Mouse (Mus musculus) testis, postnatal 14 days (tissue): ENCODE data around the gene Lrrc4c.

Source experiments
- DNase-seq: peaks from one replicate; pipeline ENCODE4 v3.0.0; 2021; ENCODE audit warnings: low spot score

The Lrrc4c gene

DNA sequence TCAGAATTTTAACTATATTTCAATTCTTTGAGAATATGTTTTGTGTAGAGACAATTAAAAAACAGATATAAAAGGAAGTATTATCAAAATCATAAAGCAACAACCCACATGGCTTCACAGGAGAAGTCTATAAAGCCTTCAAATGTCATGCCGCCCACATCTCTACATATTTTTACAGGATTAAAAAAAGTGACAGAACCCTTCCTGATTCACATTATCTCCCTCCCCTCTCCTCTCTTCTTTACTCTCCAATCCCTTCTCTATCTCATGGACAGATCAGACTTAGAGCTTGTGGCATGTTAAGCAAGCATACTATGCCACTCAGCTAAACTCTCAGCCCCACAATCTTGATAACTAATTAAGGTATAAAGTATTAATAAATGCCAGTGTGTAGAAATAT lies 535.8 kb downstream of the Lrrc4c start:
- no peak for DNase-seq

DNA sequence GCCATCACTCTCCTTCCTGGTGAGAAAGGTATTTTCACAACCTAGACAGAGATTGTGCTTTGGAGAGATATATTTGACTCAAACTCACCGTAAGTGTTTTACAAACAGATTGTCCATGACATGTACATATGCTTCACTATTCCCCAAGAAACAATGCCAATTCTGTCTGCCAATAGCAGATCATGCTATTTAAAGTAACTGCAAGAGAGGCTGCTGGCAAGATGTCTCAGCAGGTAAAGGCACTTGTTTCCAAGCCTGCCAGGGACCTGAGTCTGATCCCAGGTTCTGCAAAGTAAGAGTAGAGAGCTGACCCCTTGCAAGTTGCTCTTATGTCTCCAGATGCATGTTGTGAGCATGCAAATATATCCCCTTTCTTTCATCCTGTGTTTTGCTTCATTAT lies 558.1 kb downstream of the Lrrc4c start:
- DNase-seq, result no peak

DNA sequence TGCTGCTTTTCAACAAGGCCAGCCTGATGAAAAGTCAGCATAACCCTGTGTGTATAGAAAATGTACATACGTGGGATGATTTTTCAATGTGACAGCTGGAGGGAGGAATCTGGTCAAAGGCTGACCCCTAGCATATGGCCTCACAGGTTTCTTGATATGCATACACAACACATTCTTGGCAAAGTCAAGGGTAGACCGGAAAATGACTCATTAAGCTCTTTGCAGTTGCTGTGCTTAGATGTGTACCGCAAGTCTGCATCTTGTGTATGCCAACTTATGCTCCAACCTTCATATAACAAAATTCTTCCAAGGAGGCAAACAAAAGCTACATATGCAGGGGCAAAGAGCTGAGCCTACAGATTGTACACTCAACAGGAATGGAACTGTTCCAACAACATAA lies 631.6 kb downstream of the Lrrc4c start:
- no peak for DNase-seq

DNA sequence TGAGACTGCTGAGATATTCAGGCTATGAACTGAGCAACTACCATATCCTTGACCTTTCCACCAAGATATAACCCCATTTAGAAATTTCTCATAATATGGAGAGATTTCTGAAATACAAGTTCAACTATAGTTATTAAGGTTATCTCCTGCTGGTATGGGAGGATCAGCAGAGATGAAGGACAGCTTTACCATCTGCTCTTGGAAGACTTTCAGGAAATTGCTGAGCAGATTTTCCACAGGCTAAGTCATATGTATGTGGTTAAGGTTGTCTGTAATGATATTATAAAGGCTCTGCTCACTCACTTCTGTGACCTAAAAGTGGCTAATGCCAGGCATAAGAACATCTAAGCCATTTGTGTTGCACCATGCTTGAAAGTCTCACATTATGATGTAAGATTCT lies 681.6 kb downstream of the Lrrc4c start:
- no peak for DNase-seq

DNA sequence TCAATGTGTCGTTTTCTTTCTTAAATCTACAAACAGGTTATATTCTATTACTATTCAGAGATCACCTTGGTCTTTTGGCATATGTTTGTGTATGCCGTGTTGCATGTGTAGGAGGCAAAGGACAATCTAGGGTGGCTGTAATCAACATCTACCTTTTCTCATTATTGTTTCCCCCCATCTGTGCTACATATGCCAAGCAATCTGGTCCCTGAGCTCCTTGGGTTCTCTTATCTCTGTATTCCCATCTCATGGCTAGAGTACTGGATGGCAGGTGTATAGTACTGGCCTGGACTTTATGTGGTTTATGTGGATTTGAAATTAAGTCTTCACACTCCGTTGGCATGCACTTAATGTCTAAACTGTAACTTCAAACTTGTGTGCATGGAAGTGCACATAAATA lies 700.4 kb downstream of the Lrrc4c start:
- DNase-seq, result no peak

DNA sequence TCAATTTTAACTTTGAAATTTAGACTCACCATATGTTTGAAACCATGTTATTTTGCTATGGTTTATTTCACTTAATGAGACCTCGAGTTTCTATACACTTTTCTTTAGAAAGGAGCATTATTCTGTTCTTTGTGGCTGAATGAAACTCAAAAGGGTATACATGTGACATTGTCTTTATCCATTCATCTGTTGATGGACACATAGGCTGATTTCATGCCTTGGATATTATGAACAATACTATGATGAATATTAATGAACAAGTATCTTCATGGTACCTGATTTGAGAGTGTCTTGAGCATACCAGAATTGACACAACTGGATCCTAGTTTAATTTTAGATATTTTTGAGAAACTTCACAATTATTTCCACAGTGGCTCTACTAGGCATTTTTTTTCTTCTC lies 709.0 kb downstream of the Lrrc4c start:
- no peak for DNase-seq

DNA sequence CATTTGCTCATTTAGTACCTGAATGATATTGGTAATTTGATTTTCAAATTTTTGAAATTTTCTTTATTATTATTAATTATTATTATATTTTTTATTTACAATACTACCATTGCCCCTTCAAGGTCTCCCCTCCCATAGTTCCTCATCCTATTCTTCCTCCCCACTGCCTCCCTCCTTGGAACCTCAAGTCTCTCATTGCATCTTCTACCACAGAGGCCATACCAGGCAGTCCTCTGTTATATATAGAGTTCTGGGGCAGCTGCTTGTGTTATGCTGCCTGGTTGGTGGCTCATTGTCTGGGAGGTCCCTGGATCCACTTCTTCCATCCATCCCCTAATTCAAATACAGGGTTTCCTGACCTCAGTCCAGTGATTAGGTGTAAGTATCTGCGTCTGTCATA lies 709.6 kb downstream of the Lrrc4c start:
- no peak for DNase-seq

DNA sequence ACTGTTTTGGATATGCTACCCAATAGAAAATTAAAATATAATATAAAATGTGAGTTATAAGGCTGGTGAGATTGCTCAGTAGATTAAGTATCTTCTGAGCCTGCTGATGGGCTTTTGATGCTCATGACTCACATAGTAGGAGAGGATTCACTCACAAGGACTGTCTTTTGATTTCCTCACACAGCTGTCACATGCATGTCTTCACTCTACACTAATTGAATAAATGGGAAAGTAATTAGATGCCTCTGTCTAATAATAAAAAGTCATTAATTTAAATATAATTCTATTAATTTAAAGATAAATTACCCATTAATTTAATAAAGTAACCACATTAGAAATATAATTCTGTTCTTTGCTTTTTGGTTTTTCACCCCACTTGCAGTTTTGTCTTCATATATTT lies 718.4 kb downstream of the Lrrc4c start:
- no peak for DNase-seq

DNA sequence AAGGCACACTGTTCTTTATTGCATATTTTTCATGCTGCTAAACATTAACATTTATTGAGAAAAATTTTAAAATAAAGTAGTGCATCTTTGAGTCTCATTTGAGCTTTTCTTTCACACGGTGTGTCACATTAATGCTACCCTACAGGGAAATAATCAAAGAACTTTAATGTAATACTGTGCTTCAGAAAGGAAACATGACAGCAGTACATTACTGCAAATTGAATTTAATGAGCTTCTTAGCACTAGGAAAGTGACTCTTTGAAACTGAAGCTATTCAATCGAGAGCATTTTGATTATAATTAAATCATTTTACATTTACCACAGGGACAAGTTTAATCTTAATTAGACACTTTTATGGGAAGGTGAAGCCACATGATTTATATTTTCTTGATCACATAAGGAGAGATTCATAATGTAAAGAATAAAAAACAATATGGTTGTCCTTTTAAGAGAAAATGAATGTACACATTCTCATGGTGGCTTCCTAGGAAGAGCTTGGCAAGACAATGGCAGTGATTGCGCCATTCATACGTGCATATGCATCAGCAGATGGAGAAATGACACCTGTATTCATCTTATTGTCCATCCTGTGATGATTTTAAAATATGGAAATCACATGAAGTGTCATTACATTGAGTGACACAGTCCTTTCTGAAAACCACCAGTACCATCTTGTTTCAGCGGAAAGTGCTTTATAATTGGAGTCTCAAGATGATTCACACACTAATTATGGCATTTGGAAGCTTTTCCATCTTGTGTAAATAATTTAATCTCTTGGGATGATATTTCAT lies 719.2 kb downstream of the Lrrc4c start:
- DNase-seq, result no peak

DNA sequence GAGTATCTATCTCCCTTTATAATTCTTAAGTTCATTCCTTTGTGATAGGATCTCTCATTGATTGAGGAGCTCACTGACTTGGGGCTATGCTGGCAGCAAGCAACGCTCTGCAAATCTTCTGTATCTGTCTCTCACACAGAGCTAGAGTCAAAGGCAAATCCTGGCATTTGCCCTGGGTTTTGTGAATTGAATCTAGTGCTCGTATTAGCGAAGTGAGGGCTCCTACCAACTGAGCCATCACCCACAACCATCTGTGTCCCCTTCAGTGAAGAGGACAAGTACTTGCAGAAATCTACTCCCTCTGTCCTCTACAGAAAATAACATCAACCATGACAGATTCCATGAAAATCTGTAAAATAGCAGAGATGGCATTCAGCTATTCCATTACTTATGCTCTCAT lies 726.0 kb downstream of the Lrrc4c start:
- no peak for DNase-seq

DNA sequence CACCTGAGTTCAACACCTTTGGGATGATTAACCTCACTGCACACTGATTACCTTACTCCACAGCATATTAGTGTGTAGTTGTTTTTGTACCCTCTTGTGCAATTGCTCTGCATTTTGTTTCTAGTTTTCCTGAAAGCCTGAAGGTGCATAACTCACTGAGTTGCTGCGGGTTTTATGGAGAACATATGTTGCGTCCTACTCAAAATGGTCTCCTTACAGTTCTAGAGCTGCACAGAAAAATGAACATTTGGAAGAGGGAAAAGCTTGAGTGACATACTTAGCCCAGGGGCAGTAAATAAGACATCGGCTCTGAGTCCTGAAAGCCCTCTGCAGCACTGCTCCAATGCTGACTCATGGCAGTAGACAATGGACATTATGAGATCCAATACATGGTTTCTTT lies 727.7 kb downstream of the Lrrc4c start:
- no peak for DNase-seq

DNA sequence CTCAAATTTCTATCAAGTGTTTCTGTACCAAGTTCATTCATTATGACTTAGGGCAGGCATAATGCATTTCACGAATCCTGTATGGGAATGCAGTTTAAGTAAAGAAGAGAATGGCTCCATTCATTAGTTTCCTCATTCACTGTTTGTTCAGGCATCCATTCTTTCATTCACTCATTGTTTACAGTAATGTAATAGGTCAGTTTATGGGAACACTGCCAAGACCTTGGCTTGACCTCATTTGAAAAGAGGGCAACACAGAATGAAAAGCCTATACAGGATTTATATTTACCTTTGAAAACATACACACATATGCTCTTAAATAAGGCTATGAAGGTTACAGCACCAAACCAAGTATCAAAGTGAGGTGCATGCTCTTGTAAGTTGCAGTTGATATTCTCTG lies 762.2 kb downstream of the Lrrc4c start:
- no peak for DNase-seq

DNA sequence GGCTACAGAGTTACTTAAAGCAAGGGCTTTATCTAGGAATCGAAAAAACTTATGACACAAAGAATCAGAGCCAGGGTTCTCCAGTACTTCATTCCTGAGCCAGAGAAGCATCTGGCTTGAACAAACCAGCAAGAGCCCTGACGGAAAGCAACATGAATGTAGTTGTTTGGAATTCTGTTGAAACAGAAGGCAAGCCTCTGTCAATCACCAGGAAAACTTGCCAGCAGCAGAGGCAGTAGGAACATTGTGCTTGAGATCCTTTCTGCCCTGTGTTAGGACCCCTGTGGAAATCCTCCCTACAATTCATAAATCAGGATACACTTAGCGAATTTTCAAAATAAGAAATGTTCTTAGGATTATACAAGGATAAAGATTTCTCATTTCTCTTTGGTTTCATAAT lies 780.0 kb downstream of the Lrrc4c start:
- DNase-seq, result no peak

DNA sequence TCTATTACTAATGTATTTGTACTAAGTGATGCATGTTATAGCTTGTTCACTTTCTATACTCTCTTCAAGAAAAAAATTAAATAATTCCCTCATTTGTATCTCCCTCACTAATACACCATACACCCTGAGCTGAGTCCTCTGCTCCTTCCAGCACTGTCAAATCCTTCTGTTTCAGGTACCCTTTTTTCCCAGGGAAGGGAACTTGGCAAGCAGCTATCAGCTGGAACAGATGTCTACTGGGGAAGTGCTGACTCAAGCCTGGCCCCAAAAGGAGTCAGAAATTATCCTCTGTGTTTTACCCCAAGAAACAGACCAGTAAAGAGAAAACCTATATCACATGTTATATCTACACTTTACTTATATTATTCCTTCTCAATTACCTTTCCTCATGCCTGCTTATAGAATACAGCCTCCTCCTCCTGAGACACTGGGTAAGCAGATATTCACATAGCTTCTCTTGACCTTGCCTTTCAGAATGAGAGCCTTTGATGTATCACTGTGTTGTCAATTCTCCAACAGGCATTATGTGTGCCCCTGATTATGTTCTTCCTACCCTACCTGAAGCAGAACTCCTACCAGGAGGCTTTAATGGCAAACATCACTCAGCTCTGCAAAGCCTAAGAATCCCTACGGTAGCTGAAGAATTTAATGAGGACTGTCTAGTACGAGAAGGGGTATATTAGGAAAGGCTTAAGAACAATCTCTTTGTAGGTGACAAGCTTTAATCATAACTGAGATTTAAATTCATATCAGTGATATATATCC lies 785.6 kb downstream of the Lrrc4c start:
- DNase-seq, result no peak

DNA sequence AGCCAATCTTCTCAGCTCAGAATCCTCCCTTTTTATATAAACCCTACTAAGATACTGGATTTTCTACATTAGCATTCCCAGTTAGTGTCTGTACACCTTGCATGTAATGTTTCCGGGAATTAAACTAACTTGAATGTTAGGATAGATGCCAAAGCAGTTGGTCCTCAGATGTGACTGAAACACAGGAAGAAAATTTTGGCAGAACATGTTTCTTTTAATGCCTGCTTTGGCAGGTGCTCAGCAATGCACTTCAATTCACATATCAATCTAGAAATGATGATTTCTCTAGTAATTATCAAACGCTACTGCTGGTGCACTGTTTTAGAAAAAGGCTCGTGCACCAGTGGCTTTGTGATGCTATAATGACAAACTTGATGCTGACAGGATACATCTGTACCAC lies 806.3 kb downstream of the Lrrc4c start:
- DNase-seq, result no peak

DNA sequence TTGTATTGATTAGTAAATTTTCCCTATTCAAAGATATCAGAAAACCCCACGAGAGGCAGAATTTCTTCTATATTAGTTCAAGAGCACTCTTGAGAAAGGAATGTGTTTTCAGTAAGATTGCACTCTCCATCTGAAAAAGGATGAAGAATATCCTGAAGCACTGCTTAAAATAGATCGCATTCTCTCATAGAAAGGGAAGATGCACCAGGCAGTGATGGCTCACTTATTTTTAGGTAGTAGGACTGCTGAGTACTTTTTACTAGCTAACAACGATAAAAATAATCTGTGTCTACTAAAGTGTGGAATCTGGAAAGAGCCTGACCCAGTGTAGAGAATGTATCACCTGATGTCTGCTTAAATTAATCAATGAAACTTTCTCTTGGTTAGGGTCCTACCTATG lies 820.5 kb downstream of the Lrrc4c start:
- DNase-seq, result no peak

DNA sequence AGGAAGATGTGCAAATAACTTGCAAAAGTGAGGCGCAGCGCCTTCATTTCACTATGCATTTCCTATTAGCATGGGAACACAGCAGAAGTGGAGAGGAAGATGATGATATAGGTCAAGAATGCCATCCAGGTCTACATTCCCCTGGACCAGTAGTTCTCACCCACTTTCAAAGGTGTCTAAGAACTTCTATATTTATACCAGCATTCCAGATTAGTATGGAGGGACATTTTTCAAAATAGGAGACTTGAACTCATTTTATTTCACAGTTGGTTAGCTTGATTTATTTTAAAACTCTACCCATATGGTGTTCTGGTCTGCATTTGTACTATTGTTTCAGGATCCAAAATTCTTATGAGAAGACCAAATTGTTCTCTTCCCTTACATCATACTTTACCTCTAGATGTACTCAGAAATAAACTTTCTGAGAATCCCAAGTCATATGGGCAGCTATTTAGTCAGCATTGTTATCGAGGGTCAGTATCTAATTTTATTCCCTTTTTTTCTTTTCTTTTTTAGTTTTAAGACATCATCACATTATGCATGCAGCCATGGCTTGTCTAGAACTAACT lies 833.7 kb downstream of the Lrrc4c start:
- DNase-seq, result no peak

DNA sequence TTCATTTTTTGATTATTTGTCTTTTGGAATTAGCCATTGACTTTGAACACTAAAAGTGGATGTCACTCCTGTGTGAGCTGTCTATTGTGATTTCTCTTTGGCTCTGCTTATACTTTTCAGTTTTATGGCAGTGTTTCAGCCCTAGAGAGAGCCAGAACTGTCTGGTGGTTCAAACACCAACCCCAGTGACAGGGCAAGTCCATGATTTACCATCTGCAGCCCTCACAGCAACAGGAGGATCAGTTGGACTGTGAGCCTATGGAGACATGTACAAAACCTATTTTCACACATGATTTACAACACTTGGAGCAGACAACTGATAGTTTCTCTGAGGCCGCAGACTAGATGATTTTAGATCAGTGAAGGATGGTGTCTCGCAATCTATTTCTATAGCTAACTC lies 847.8 kb downstream of the Lrrc4c start:
- DNase-seq, result no peak

DNA sequence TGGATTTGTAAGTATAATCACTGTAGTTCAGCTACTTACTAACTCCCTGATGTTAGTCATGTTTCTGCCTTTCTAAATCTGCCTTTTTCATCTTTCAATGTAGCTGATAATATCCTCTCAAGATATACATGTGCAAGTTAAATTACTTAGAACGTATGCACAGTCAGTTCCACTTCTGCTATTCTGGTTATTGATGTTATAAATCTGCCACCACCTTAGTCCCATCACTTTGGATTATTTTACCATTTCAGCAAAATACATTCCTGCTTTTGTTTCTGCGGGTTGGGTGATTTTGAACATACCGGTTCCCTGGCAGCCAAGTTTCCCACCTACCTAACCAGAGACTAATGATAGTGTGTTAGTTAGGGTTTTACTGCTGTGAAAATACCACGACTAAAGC lies 860.4 kb downstream of the Lrrc4c start:
- no peak for DNase-seq

DNA sequence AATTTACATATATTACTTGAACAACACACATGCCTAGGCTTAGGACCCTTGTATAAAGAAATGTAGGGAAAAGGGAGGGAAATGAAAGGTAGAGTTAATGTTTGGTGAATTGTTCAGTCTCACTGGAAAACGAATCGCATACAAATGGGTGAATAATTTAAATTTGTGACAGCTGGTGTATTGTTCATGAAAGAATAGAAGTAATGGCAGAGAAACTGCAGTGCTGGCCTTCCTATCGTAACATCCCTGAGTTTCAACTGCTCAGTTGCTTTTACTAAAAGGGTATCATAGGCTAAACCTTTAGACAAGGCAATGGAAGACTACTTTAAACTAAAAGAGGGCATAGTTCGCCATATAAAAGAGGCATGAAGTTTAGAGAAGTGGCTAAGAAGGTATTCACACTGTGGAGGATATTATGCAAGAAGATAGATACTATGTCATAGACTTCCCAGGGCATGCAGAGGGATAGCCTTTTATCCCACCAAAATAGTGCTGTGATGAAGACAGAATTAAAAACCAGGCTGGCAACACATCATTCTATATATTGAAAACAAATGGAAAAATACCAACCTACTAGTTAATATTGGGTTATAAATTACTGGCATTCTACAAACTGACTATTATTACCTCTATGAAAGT lies 879.1 kb downstream of the Lrrc4c start:
- DNase-seq, result no peak

DNA sequence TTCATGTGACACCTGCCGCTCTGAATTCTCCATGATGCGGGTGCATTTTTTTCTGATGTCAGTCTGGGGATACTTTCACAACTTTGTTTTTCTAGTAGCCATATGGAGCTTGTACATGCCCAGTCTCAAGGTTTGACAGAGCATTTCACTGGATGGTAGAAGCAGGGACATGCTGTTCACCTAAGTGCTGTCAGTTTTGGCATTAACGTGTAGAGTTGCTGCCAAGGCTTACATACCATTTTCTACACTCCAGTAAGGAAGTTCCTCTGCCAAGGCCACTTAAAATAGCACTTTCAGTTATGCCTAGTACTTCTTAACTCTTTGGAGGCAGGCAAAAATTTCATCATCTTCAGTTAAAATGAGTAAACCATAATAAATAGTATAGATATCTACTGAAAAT lies 915.0 kb downstream of the Lrrc4c start:
- DNase-seq, result no peak

DNA sequence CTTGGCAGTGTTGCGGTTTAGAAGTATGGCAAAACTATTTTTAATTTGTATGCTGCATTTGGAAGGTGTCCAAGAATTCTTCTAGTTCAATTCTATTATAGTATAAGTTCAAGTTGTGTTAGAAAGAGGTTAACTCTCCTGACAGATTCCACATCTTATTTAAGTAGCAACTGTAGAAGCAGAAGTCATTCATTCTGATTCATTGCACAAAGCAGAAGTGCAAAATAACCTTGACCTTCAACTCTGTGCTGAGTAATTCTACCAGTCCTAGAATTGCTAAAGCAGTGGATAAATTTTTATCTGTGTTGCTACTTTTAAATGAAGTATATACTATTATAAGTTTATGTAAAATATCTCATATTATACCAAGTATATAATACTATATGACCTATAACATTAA lies 916.1 kb downstream of the Lrrc4c start:
- DNase-seq, result no peak

DNA sequence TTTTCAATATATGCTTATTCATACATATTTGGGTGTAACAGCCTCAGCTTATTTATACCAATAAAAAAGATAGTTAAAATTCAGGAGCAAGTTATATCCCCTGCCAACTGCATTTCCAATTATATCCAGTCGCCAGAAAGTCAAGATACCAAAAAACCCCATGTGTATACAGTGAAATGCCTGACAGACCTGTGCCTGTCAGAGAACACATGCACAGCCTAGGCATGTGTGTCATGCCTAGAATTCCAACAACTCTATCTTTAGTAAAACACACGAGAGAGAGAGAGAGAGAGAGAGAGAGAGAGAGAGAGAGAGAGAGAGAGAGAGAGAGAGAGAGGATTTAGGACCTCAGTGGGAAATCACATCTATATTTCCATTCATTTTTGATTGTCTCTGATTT lies 956.7 kb downstream of the Lrrc4c start:
- no peak for DNase-seq
